Mouse (Mus musculus) cerebellum, postnatal 10 days (tissue): ENCODE data around the gene Snx27.

Experiments
- DNase-seq, 2 experiments: peaks; one replicate each; pipeline ENCODE4 v3.0.0; 2021; ENCODE audit warnings: mixed read lengths in 2 of 2

The Snx27 gene

GRCm38 (mm10) chr3:94565557-94565956 is 17.0 kb downstream of the Snx27 start:
- no peak for DNase-seq

GRCm38 (mm10) chr3:94565127-94565526 is 17.4 kb downstream of the Snx27 start:
- DNase-seq, result no peak

GRCm38 (mm10) chr3:94564356-94565010 is 18.0 kb downstream of the Snx27 start:
- no peak for DNase-seq

GRCm38 (mm10) chr3:94563163-94563562 is 19.4 kb downstream of the Snx27 start:
- no peak for DNase-seq

- no peak for DNase-seq
Measured at GRCm38 (mm10) chr3:94559931-94560429, 22.5 kb downstream of the Snx27 start.

GRCm38 (mm10) chr3:94549041-94549440 is 33.5 kb downstream of the Snx27 start:
- no peak for DNase-seq

GRCm38 (mm10) chr3:94537187-94537586 is 45.3 kb downstream of the Snx27 start:
- DNase-seq, result no peak

- DNase-seq, result peak; percentile 50 to 55
Measured at GRCm38 (mm10) chr3:94533968-94534367, 48.5 kb downstream of the Snx27 start.

- no peak for DNase-seq
Measured at GRCm38 (mm10) chr3:94526731-94527130, 55.8 kb downstream of the Snx27 start.

- DNase-seq, result peak in 1 of 2 experiments; percentile 34
Measured at GRCm38 (mm10) chr3:94506664-94507063, 75.9 kb downstream of the Snx27 start.

- DNase-seq, result peak; percentile 78 to 81
Measured at GRCm38 (mm10) chr3:94502243-94502642, 80.3 kb downstream of the Snx27 start.

GRCm38 (mm10) chr3:94497162-94497561 is 85.4 kb downstream of the Snx27 start:
- DNase-seq, result no peak

- peak; percentile 42 to 47 for DNase-seq
Measured at GRCm38 (mm10) chr3:94487581-94487980, 94.9 kb downstream of the Snx27 start.

GRCm38 (mm10) chr3:94485922-94486321 is 96.6 kb downstream of the Snx27 start:
- DNase-seq, result peak; percentile 51 to 68

GRCm38 (mm10) chr3:94483790-94484439 is 98.6 kb downstream of the Snx27 start:
- peak; percentile 97 for DNase-seq

- peak; percentile 54 to 56 for DNase-seq
Measured at GRCm38 (mm10) chr3:94482764-94483385, 99.6 kb downstream of the Snx27 start.

GRCm38 (mm10) chr3:94481429-94481828 is 101.1 kb downstream of the Snx27 start:
- DNase-seq, result peak in 1 of 2 experiments; percentile 30

- DNase-seq, result peak in 1 of 2 experiments; percentile 47
Measured at GRCm38 (mm10) chr3:94480291-94480884, 102.1 kb downstream of the Snx27 start, which contains the start of gene Riiad1. Gene Riiad1 (minus strand): TSS chr3:94480341.

- DNase-seq, result peak in 1 of 2 experiments; percentile 24
Measured at GRCm38 (mm10) chr3:94479564-94479963, 103.0 kb downstream of the Snx27 start.

- peak; percentile 69 to 73 for DNase-seq
Measured at GRCm38 (mm10) chr3:94478591-94479169, 103.8 kb downstream of the Snx27 start.

GRCm38 (mm10) chr3:94477981-94478422 is 104.5 kb downstream of the Snx27 start, which contains the start of gene Celf3:
Gene Celf3 (plus strand): TSS chr3:94478295.
- DNase-seq, result peak; percentile 84 to 92

- peak; percentile 46 to 57 for DNase-seq
Measured at GRCm38 (mm10) chr3:94477444-94477843, 105.1 kb downstream of the Snx27 start.
